Mouse (Mus musculus) myocyte (in vitro differentiated cells): ENCODE measurements around the gene Armc9.

Experiments
- E2F4 ChIP-seq: IDR thresholded peaks from one replicate; pipeline ENCODE4 v1.6.1; 2011; ENCODE audit warnings: mild to moderate bottlenecking, control low read depth, moderate library complexity; ENCODE audit not compliant: insufficient read depth
- MYOD1 ChIP-seq, 3 experiments: IDR thresholded peaks; one replicate each; pipeline ENCODE4 v1.6.1; 2011; ENCODE audit warnings: control low read depth in 2 of 3, low read depth in 2 of 3, mild to moderate bottlenecking in 2 of 3, moderate library complexity in 1 of 3; ENCODE audit not compliant: insufficient read length in 2 of 3, control insufficient read depth in 1 of 3
- POLR2A ChIP-seq: IDR thresholded peaks from one replicate; pipeline ENCODE4 v1.6.1; 2011; ENCODE audit warnings: low read depth, mild to moderate bottlenecking, control low read depth, moderate library complexity; ENCODE audit not compliant: insufficient read length
- POLR2AphosphoS2 ChIP-seq: IDR thresholded peaks from one replicate; pipeline ENCODE4 v1.6.1; 2011; ENCODE audit warnings: low read depth, control low read depth; ENCODE audit not compliant: insufficient read length
- REST ChIP-seq: IDR thresholded peaks from one replicate; pipeline ENCODE4 v1.6.1; 2011; ENCODE audit warnings: mild to moderate bottlenecking, control low read depth, moderate library complexity; ENCODE audit not compliant: insufficient read depth, insufficient read length
- TCF12 ChIP-seq: IDR thresholded peaks from one replicate; pipeline ENCODE4 v1.6.1; 2011; ENCODE audit warnings: mild to moderate bottlenecking, control low read depth; ENCODE audit not compliant: poor library complexity, insufficient read depth, severe bottlenecking
- TCF3 ChIP-seq: IDR thresholded peaks from one replicate; pipeline ENCODE4 v1.6.1; 2011; ENCODE audit warnings: low read depth, control low read depth; ENCODE audit not compliant: insufficient read length
- USF1 ChIP-seq: IDR thresholded peaks from one replicate; pipeline ENCODE4 v1.6.1; 2011; ENCODE audit warnings: low read depth, mild to moderate bottlenecking, control low read depth, moderate library complexity

- TF ChIP-seq POLR2A (no peak), E2F4 (no peak), TCF12 (no peak), POLR2AphosphoS2 (no peak), REST (no peak), TCF3 (no peak), USF1 (no peak), MYOD1 (IDR thresholded peaks at IDR 0.05; ENCODE audit: control insufficient read depth in 1 of 3, insufficient read length in 2 of 3, low read depth in 2 of 3) (no peak)
Observed at GRCm38 (mm10) chr1:86212731-86213130, 58.2 kb downstream of the Armc9 start.
